Mouse (Mus musculus): ENCODE measurements around the gene Rhoh. TPM values are rescaled to one million over a fixed set of nuclear protein-coding genes. Genes with fewer than 3 reads are reported as not detected.

The Rhoh gene
- 0.15 and 0.25 TPM in 2 replicates for polyA plus RNA-seq (2014; fragmentation: Nextera tagmentation; extraction: Ambion mirVana)

GRCm38 (mm10) chr5:65861154-65861944 is at the start of gene Rhoh:
TSS of gene Rhoh (plus strand) at chr5:65861213.
- DNase-seq (ENCODE audit: low spot score) (no peak), ATAC-seq (replicated peaks; ENCODE audit: insufficient number of reproducible peaks, low FRiP score, low TSS enrichment, low read depth) (no peak)
- Histone ChIP-seq H3K4me3 (ENCODE audit: low read depth, low read length) (no peak within 1 kb of the TSS), H3K27ac (replicated peaks; ENCODE audit: low read depth, low read length) (no peak within 1 kb of the TSS), H3K9ac (replicated peaks; ENCODE audit: low read length) (no peak within 1 kb of the TSS), H3K36me3 (replicated peaks; ENCODE audit: control insufficient read depth, insufficient read depth, low read depth, low read length) (no peaks in the 10 kb centered on the region), H3K4me2 (ENCODE audit: low read depth, low read length) (no peak within 1 kb of the TSS), H3K27me3 (ENCODE audit: control insufficient read depth, insufficient read depth, low read length) (no peaks in the 10 kb centered on the region), H3K4me1 (ENCODE audit: control insufficient read depth, insufficient read depth, low read length) (no peaks in the 10 kb centered on the region), H3K9me3 (replicated peaks; ENCODE audit: control insufficient read depth, low read length) (no peaks in the 10 kb centered on the region)
- 85% methylated on average over 10 of the region's 10 CpGs for WGBS

GRCm38 (mm10) chr5:65823601-65824133 is 37.3 kb upstream of the Rhoh start:
- Histone ChIP-seq H3K27me3 (ENCODE audit: control insufficient read depth, insufficient read depth, low read length) (no peaks in the 10 kb centered on the region), H3K4me3 (ENCODE audit: low read depth, low read length) (no peak overlapping the region), H3K4me2 (ENCODE audit: low read depth, low read length) (no peak overlapping the region), H3K9me3 (replicated peaks; ENCODE audit: control insufficient read depth, low read length) (no peaks in the 10 kb centered on the region), H3K9ac (replicated peaks; ENCODE audit: low read length) (no peak overlapping the region), H3K36me3 (replicated peaks; ENCODE audit: control insufficient read depth, insufficient read depth, low read depth, low read length) (no peaks in the 10 kb centered on the region; the same call in 1 of the 2 replicates), H3K27ac (replicated peaks; ENCODE audit: low read depth, low read length) (no peak overlapping the region), H3K4me1 (ENCODE audit: control insufficient read depth, insufficient read depth, low read length) (no peaks in the 10 kb centered on the region)
- ATAC-seq (replicated peaks; ENCODE audit: insufficient number of reproducible peaks, low FRiP score, low TSS enrichment, low read depth) (no peak), DNase-seq (ENCODE audit: low spot score) (peak; percentile 41)
- WGBS, result 75% methylated on average over 5 of the region's 5 CpGs

- no peaks in the 10 kb centered on the region for H3K27me3 ChIP-seq (ENCODE audit: control insufficient read depth, insufficient read depth, low read length)
- H3K4me1 ChIP-seq (ENCODE audit: control insufficient read depth, insufficient read depth, low read length), result no peaks in the 10 kb centered on the region
- no peaks in the 10 kb centered on the region for H3K36me3 ChIP-seq (replicated peaks; ENCODE audit: control insufficient read depth, insufficient read depth, low read depth, low read length)
- DNase-seq (ENCODE audit: low spot score), result no peak
- no peak overlapping the region for H3K9ac ChIP-seq (replicated peaks; ENCODE audit: low read length)
- no peak for ATAC-seq (replicated peaks; ENCODE audit: insufficient number of reproducible peaks, low FRiP score, low TSS enrichment, low read depth)
- no peak overlapping the region for H3K4me3 ChIP-seq (ENCODE audit: low read depth, low read length)
- no peak overlapping the region for H3K4me2 ChIP-seq (ENCODE audit: low read depth, low read length)
- H3K9me3 ChIP-seq (replicated peaks; ENCODE audit: control insufficient read depth, low read length), result no peaks in the 10 kb centered on the region
- no peak overlapping the region for H3K27ac ChIP-seq (replicated peaks; ENCODE audit: low read depth, low read length)
- WGBS, result 95% methylated on average over 4 of the region's 4 CpGs
These were observed 34.5 kb upstream of the Rhoh start for GRCm38 (mm10) chr5:65826476-65826875.

GRCm38 (mm10) chr5:65827102-65827501 is 33.9 kb upstream of the Rhoh start:
- H3K27ac ChIP-seq (replicated peaks; ENCODE audit: low read depth, low read length), result no peak overlapping the region
- ATAC-seq (replicated peaks; ENCODE audit: insufficient number of reproducible peaks, low FRiP score, low TSS enrichment, low read depth) (no peak), DNase-seq (ENCODE audit: low spot score) (no peak)
- H3K27me3 ChIP-seq (ENCODE audit: control insufficient read depth, insufficient read depth, low read length), result no peaks in the 10 kb centered on the region
- no peaks in the 10 kb centered on the region for H3K36me3 ChIP-seq (replicated peaks; ENCODE audit: control insufficient read depth, insufficient read depth, low read depth, low read length)
- no peak overlapping the region for H3K4me3 ChIP-seq (ENCODE audit: low read depth, low read length)
- H3K9ac ChIP-seq (replicated peaks; ENCODE audit: low read length), result no peak overlapping the region
- H3K4me1 ChIP-seq (ENCODE audit: control insufficient read depth, insufficient read depth, low read length), result no peaks in the 10 kb centered on the region
- 91% methylated on average over 8 of the region's 8 CpGs for WGBS
- H3K9me3 ChIP-seq (replicated peaks; ENCODE audit: control insufficient read depth, low read length), result no peaks in the 10 kb centered on the region
- H3K4me2 ChIP-seq (ENCODE audit: low read depth, low read length), result no peak overlapping the region

GRCm38 (mm10) chr5:65828261-65828660 is 32.8 kb upstream of the Rhoh start:
- DNase-seq (ENCODE audit: low spot score), result no peak
- Histone ChIP-seq H3K27me3 (ENCODE audit: control insufficient read depth, insufficient read depth, low read length) (no peaks in the 10 kb centered on the region), H3K36me3 (replicated peaks; ENCODE audit: control insufficient read depth, insufficient read depth, low read depth, low read length) (no peaks in the 10 kb centered on the region), H3K4me1 (ENCODE audit: control insufficient read depth, insufficient read depth, low read length) (no peaks in the 10 kb centered on the region), H3K9ac (replicated peaks; ENCODE audit: low read length) (no peak overlapping the region), H3K27ac (replicated peaks; ENCODE audit: low read depth, low read length) (no peak overlapping the region), H3K4me3 (ENCODE audit: low read depth, low read length) (no peak overlapping the region), H3K4me2 (ENCODE audit: low read depth, low read length) (no peak overlapping the region), H3K9me3 (replicated peaks; ENCODE audit: control insufficient read depth, low read length) (no peaks in the 10 kb centered on the region)
- ATAC-seq (replicated peaks; ENCODE audit: insufficient number of reproducible peaks, low FRiP score, low TSS enrichment, low read depth), result no peak
- 91% methylated on average over 5 of the region's 5 CpGs for WGBS

DNA sequence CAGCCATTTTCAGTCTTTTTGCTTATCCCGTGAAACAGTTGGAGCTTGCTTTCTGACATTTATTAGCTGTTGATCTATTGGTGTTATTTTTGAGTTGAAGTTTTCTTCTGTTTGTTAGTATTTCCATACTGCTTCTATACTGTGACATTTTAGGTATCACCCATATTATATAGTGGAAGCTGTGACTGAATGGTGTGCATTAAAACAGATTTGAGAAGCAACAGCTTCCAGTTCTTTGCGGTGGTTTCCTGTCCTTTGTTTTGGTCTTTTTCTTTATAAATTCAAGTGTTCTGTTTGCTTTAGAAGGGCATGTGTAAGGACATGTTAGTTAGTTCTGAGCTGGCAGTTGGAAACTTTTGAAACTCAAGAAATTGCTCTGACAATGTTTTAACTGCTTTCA is 32.0 kb upstream of the Rhoh start:
- Histone ChIP-seq H3K27ac (replicated peaks; ENCODE audit: low read depth, low read length) (no peak overlapping the region), H3K4me1 (ENCODE audit: control insufficient read depth, insufficient read depth, low read length) (no peaks in the 10 kb centered on the region), H3K36me3 (replicated peaks; ENCODE audit: control insufficient read depth, insufficient read depth, low read depth, low read length) (no peaks in the 10 kb centered on the region), H3K4me3 (ENCODE audit: low read depth, low read length) (no peak overlapping the region), H3K9me3 (replicated peaks; ENCODE audit: control insufficient read depth, low read length) (no peaks in the 10 kb centered on the region), H3K4me2 (ENCODE audit: low read depth, low read length) (no peak overlapping the region), H3K27me3 (ENCODE audit: control insufficient read depth, insufficient read depth, low read length) (no peaks in the 10 kb centered on the region), H3K9ac (replicated peaks; ENCODE audit: low read length) (no peak overlapping the region)
- DNase-seq (ENCODE audit: low spot score), result no peak
- no peak for ATAC-seq (replicated peaks; ENCODE audit: insufficient number of reproducible peaks, low FRiP score, low TSS enrichment, low read depth)
- WGBS, result 89% methylated on average over 2 of the region's 2 CpGs

DNA sequence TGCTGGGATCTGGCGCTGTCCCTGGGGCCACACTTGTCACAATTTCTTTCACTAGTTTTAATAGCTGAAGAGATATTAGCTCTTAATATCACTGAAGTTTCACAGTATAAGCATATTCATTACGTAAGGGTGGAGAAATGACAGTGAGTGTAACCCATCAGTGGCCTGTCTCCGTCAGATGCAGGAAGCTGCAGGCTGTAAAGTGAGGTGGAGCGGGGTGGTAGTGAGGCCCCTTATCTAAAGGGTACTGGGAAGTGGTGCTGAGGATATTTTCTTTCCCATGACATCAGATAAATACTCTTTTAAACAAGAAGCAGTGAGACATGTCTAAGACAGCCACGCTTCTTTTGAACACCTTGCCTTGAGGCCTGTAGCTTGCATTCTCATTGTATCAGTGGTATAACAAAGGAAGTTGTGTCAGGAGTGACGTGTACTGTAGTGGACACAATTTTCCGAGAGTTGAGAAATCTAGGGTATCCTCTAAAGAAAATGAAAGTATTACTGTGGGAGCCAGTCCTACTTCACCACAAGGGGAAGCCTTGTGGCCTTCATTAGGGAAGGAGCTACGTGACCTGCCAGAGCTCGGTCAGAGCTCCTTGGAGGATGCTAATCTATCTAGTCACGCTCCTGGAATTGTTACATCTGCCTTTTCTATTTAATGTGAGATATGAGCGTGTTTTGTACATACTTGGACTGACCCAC is 28.9 kb upstream of the Rhoh start:
- ATAC-seq (replicated peaks; ENCODE audit: insufficient number of reproducible peaks, low FRiP score, low TSS enrichment, low read depth) (no peak), DNase-seq (ENCODE audit: low spot score) (no peak)
- no peaks in the 10 kb centered on the region for H3K4me1 ChIP-seq (ENCODE audit: control insufficient read depth, insufficient read depth, low read length)
- no peak overlapping the region for H3K4me3 ChIP-seq (ENCODE audit: low read depth, low read length)
- WGBS, result 91% methylated on average over 11 of the region's 11 CpGs
- no peaks in the 10 kb centered on the region for H3K9me3 ChIP-seq (replicated peaks; ENCODE audit: control insufficient read depth, low read length)
- H3K9ac ChIP-seq (replicated peaks; ENCODE audit: low read length), result no peak overlapping the region
- H3K27me3 ChIP-seq (ENCODE audit: control insufficient read depth, insufficient read depth, low read length), result no peaks in the 10 kb centered on the region
- no peak overlapping the region for H3K27ac ChIP-seq (replicated peaks; ENCODE audit: low read depth, low read length)
- no peaks in the 10 kb centered on the region for H3K36me3 ChIP-seq (replicated peaks; ENCODE audit: control insufficient read depth, insufficient read depth, low read depth, low read length)
- no peak overlapping the region for H3K4me2 ChIP-seq (ENCODE audit: low read depth, low read length)

GRCm38 (mm10) chr5:65833092-65833491 is 27.9 kb upstream of the Rhoh start:
- no peaks in the 10 kb centered on the region for H3K36me3 ChIP-seq (replicated peaks; ENCODE audit: control insufficient read depth, insufficient read depth, low read depth, low read length)
- H3K4me1 ChIP-seq (ENCODE audit: control insufficient read depth, insufficient read depth, low read length), result no peaks in the 10 kb centered on the region
- no peaks in the 10 kb centered on the region for H3K9me3 ChIP-seq (replicated peaks; ENCODE audit: control insufficient read depth, low read length)
- no peaks in the 10 kb centered on the region for H3K27me3 ChIP-seq (ENCODE audit: control insufficient read depth, insufficient read depth, low read length)
- no peak overlapping the region for H3K4me3 ChIP-seq (ENCODE audit: low read depth, low read length)
- no peak overlapping the region for H3K4me2 ChIP-seq (ENCODE audit: low read depth, low read length)
- ATAC-seq (replicated peaks; ENCODE audit: insufficient number of reproducible peaks, low FRiP score, low TSS enrichment, low read depth), result no peak
- no peak overlapping the region for H3K9ac ChIP-seq (replicated peaks; ENCODE audit: low read length)
- DNase-seq (ENCODE audit: low spot score), result no peak
- H3K27ac ChIP-seq (replicated peaks; ENCODE audit: low read depth, low read length), result no peak overlapping the region
- 80% methylated on average over 3 of the region's 3 CpGs for WGBS

Measured in embryonic facial prominence, embryonic 11.5 days (tissue).